Mouse (Mus musculus) frontal cortex, adult (tissue): ENCODE measurements at regions not wholly inside any gene's neighbourhood (a gene's known extent, or its start where the extent isn't known, plus 50 kb on each side); places are given as distances from the start of the nearest gene placed in this dataset.

Experiments used
- ATAC-seq: cut with Nextera tagmentation; 2 replicates; pipeline ENCODE4 v1.9.2; 2017; ENCODE audit warnings: mild to moderate bottlenecking, moderate library complexity, mixed read lengths; ENCODE audit not compliant: low TSS enrichment

- no peak for ATAC-seq
Measured at GRCm38 (mm10) chr10:98650533-98650932, 263.7 kb upstream of the Atp2b1 start.

DNA sequence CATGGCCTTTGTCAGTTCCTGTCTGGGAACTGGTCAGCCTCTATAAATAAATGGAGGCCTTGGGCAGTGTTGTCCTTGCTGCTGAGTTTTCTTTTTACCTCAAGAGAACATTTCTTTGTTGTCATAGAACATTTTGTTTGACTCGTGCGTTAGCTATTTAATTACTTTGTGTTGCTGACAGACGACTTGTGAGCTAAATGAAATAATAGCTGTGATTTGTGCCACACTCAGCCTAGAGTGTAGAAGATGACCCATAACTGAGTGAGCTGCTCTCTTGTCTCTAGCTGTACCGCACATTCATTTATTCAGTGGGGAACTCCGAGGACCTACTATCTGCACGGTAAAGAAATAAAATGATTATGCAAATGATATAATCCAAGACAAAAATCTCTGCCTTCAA is 263.1 kb upstream of the Atp2b1 start:
- ATAC-seq, result no peak

DNA sequence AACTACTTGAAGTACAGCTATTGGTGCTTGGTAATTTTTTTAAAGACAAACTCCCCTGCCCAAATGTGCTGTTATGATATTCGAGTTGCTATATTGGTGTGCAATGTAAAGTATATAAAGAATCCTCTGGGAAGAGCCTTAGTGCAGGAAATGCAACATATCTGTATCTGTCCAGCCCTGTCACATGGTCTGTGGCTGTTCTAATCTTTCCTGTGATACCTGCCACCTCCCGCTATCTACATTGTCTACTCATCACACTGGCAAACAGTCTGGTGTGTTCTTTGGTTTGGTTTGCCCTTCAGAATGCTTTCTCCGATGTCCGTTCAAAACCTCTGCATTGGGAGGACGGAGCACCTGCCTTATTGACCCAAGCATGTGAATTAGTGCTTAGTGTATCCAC is 262.6 kb upstream of the Atp2b1 start:
- ATAC-seq, result no peak

DNA sequence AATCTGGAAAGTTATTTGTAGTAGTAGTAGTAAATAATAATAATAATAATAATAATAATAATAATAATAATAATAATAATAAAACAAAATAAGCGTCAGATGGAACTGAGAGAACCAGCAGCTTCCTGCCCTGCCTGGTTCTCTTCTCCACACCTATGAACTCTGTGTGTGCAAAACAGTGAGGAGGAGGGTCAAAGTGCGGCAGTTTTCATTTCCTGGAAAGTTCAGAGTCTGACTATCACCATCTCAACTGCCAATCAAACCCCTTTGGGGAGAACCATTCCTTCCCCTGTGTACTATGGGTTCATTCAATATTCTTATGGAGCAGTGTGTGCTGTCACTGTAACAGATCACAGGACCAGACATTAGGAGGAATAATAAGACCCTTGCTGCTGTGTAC is 262.1 kb upstream of the Atp2b1 start:
- no peak for ATAC-seq

- ATAC-seq, result no peak
Measured at GRCm38 (mm10) chr10:98660747-98661146, 253.5 kb upstream of the Atp2b1 start.

GRCm38 (mm10) chr10:98665936-98666505 is 248.2 kb upstream of the Atp2b1 start:
- ATAC-seq, result no peak

- no peak for ATAC-seq
Measured at GRCm38 (mm10) chr10:98667728-98668127, 246.5 kb upstream of the Atp2b1 start.

- no peak for ATAC-seq
Measured at GRCm38 (mm10) chr10:98674131-98674530, 240.1 kb upstream of the Atp2b1 start.

DNA sequence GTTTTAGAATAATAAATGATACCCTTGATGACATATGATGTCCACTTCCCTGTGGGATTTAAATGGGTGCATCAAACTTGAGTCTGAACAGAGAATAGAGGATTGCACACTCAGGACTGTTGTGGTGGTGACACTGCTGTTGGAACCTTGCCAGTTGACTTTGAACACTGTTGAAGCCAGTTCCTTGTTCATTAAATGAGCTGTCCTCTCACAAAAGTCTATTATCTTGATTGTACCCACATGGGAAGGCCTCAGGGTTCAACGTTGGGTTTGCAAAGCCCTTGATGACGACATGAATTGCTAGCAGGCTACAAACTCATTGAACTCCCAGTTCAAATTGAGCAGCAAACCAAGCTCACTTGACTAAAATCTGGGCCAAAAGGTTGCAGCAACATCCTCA is 237.3 kb upstream of the Atp2b1 start:
- ATAC-seq, result no peak

GRCm38 (mm10) chr10:98678234-98678633 is 236.0 kb upstream of the Atp2b1 start:
- no peak for ATAC-seq

DNA sequence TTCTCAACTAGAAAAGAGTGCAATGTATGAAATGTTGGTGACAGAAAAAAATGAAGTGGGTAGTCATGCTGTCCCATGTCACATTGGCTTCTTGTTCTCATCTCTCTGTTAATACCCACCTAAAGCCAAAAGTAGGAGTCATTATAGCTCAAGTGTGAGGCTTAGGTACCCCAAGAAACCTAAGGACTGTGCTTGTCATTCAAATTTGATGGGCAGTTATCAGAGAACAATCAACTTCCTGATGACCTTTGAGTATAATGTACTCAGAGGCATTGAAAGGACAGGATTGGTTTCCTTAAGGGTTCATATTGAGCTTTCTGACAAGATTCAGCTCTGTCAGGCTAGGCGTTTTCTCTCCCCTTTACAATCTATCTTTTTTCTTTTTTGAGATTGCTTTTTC is 231.8 kb upstream of the Atp2b1 start:
- no peak for ATAC-seq

GRCm38 (mm10) chr10:98684195-98684594 is 230.0 kb upstream of the Atp2b1 start:
- ATAC-seq, result no peak

DNA sequence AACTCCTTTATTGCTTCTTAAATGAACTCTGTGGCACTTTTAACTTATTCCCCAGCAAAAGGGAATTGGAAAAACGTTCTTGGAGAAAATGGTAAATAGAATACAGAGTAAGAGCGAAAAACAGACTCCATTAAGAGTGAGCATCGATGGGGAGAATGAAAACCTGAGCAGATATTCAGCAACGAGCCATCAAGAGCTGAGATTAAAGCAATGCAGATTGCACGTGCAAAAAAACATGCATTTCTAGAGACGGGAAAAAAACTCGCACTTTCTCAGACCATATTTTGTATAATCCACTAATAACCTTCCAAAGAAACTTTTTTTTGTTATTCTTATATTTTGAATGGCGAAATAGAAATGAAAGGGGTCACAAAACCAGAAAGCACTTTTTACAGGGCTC is 229.5 kb upstream of the Atp2b1 start:
- no peak for ATAC-seq

- ATAC-seq, result no peak
Measured at GRCm38 (mm10) chr10:98685739-98686138, 228.5 kb upstream of the Atp2b1 start.

DNA sequence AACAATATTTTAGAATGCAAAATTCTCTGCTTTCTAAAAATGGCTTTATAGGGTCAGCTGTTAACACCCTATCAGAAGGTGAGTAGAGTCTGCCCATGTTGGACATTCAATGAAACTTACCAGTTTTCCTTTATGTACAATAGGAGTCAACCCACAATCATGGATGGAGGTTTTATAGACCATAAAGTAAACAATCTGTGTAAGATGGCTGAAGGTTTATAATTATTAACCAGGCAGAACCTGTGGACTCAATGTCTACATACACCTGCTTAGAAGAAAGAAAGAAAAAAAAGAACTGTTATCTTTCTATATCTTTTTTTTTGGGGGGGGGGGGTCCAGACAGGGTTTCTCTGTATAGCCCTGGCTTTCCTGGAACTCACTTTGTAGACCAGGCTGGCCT is 227.8 kb upstream of the Atp2b1 start:
- no peak for ATAC-seq

DNA sequence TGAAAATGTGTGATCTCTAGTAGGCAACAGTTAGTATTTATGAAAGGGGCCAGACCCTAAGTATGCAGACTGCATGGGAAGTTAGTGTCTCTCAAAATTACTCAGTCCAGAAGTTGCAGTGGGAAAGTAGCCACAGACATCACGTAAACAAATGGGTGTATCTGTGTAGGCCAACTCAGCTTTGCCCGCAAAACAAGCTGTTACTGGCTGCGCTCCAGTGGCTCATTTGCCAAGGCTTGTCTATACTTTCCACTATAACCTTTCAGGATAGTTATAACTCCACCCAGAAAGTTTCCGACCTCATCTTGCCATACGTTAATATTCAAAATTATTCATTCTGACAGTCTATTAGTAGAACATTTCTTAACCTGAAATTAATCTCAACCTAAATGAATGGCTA is 222.4 kb upstream of the Atp2b1 start:
- ATAC-seq, result no peak

DNA sequence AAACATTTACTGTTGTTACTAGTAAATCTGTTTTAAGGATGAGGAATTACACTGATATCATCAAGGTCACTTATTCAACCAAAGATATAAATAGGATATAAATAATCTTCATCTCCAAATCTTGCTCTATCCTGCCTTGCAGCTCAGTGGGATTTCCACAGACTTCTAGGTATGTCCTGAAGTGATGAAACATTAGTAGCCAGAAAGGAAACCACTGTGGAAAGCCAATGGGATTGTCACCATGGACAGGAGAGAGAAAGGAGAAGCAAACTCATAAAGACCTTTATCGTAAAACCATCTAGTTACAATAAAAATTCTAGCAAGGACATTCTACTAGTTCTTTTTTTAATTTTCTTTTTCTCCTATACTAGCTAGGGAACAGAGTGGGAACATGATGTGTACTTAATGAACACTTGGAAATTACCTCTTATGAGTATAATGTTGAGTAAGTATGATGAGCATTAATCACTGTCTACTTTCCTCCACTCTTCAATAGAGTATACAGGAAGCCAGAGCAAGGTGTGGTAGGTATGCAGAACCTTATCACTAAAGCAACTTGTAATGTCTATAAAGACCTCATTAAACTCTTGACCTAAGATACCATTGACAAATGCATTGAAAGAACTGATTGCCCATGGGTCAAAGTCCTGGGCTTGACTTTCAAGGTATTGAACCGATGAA is 219.4 kb upstream of the Atp2b1 start:
- ATAC-seq, result no peak

DNA sequence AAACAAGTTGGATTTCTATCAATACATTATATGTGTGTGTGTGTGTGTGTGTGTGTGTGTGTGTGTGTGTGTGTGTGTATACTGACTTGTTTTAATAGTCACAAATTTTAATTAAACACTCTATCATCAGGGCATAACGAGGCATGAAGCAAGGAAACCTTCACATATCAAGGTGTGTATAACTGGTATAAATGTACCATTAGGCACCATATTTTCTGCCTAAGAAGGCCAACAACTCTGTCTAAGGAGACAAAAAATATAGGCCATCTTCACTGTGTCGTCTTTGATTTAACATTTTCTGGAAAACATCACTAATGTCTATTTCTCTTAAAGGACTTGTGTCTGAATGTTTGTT is 218.9 kb upstream of the Atp2b1 start:
- no peak for ATAC-seq

GRCm38 (mm10) chr10:98697866-98698265 is 216.3 kb upstream of the Atp2b1 start:
- ATAC-seq, result no peak

DNA sequence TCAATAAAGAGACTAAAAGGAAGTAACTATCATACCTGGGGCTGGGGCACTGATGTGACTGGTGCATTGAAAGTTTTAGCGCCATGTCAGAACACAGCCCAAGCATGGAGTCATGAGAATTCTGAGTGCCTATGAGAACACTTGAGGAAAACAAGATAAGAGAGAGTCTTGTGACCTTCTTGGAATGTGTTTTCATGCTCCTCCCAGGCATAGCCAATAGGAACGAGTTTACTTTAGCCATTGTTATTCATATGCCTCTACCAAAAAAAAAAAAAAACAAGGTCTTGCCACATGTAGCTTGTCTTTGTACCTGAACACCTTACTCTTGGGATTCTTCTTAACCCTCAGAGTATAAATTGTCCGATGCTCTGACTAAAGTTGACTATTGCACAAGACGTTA is 214.6 kb upstream of the Atp2b1 start:
- ATAC-seq, result no peak

GRCm38 (mm10) chr10:98700407-98700806 is 213.8 kb upstream of the Atp2b1 start:
- ATAC-seq, result no peak

DNA sequence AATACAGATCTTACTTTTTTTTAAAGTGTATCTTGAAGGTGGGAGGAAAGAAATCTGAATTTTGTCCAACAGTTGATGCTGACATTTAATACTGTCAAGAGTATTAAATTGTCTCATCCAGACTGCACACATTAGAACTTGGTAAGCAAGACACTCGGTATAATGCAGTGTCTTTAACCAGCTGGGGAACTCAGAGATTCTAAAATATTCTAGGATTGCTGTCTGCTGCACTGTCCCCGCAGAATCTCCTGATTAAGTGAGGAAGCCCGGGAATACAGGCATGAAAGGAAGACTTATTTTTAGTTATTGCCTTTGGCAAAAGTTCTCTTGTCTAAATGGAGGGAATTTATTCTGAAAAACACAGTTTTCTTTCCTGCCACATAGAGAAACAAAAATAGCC is 212.9 kb upstream of the Atp2b1 start:
- ATAC-seq, result peak; percentile 61

DNA sequence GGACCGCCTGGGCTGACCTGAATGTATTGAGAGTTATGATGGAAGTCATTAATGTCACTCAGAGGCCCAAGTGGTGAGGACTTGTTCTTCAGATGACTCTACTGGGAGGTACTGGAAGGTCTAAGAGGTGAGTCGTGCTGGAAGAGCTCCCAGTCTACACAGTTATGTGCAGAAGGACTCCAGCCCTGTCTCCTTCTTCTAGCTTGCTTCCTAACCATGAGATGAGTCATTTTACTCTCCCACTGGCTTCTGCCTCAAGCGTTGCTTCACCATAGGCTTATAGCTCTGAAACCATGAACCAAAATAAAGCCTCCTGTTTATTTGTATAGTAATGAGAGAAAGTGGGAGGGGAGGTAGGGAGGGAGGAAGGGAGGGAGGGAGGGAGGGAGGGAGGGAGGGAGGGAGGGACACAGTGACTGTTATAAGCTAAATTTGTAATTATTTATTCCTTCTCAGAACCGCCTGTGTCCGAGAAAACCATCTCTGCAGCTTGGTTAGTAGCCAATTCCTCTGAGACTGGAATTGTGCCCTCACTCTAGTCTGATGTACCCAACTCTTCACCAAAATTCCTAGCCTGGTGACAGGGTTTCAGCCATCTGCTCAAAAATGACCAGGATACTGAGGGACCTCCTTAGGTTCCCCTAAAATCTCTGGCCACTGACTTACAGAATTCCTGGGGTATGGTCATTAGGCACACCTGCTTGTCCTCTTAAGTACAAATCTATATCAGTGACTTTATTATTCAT is 211.6 kb upstream of the Atp2b1 start:
- no peak for ATAC-seq
